ENCODE assay signal across 10 mouse cellular contexts in genomic region chrX:103744171-103745039, GRCm38 (mm10).
DNase-seq lines count a peak whose midpoint lies in the region; ATAC-seq and TF ChIP-seq lines count a peak whose summit lies in the region.
"Had no signal": no experiment of that assay in that cellular context is flagged by ENCODE, and none has a peak within 500 bp of the region (broad histone marks: within the 10 kb centered on the region; RNA-seq: fewer than 3 reads in every experiment).

No protein-coding gene starts in this region.

- H3K36me3 ChIP-seq in neural tube, embryonic 14.5 days (ENCODE audit: control insufficient read depth, insufficient read depth, low read length), result no peaks in the 10 kb centered on the region
- H3K36me3 ChIP-seq: liver, embryonic 12.5 days; stomach, embryonic 15.5 days had no signal

- H3K27me3 ChIP-seq in neural tube, embryonic 14.5 days (ENCODE audit: control insufficient read depth, insufficient read depth, low read length), result peaks cover 2% of the 10 kb centered on the region; the same call in 1 of the 2 replicates

- DNase-seq in embryo, embryonic 10 days (ENCODE audit: low spot score), result peak; percentile 59
- peak; percentile 38 to 70 for DNase-seq in frontal cortex, postnatal 10 days (ENCODE audit: low spot score in 2 of 2)
- peak; percentile 49 to 50 for DNase-seq in left cerebral cortex, adult 2 months (ENCODE audit: extremely low spot score in 1 of 2, low spot score in 2 of 2)
- no peak for DNase-seq in ovary, postnatal 14 days (ENCODE audit: low spot score)
- DNase-seq in adrenal gland, adult 8-10 months, result no peak
- no peak for DNase-seq in urinary bladder, postnatal 25 days (ENCODE audit: low spot score)
- no peak for DNase-seq in lung, postnatal 25 days (ENCODE audit: low spot score)

- H3K9me3 ChIP-seq in neural tube, embryonic 14.5 days (ENCODE audit: control insufficient read depth, low read length), result no peaks in the 10 kb centered on the region
- H3K9me3 ChIP-seq: liver, embryonic 12.5 days; stomach, embryonic 15.5 days had no signal

- no peak; the same call in 1 of the 2 replicates for TF ChIP-seq CTCF in left cerebral cortex, adult 2 months (IDR thresholded peaks at IDR 0.05)

- no peak overlapping the region for H3K4me3 ChIP-seq in left cerebral cortex, adult 2 months
- H3K4me3 ChIP-seq in neural tube, embryonic 14.5 days (ENCODE audit: low read depth, low read length), result no peak overlapping the region
- H3K4me3 ChIP-seq: liver, embryonic 12.5 days; stomach, embryonic 15.5 days had no signal

- peak overlapping the region; percentile 28 for H3K27ac ChIP-seq in left cerebral cortex, adult 2 months
- H3K27ac ChIP-seq in neural tube, embryonic 14.5 days (ENCODE audit: low read depth, low read length), result peak overlapping the region; percentile 53; the same call in 1 of the 2 replicates
- H3K27ac ChIP-seq: liver, embryonic 12.5 days; stomach, embryonic 15.5 days had no signal

- 0 out of 2 replicates have a peak, but pooled peaks cover 4% of the 10 kb centered on the region for H3K4me1 ChIP-seq in neural tube, embryonic 14.5 days (ENCODE audit: control insufficient read depth, insufficient read depth, low read length)
- H3K4me1 ChIP-seq: liver, embryonic 12.5 days; stomach, embryonic 15.5 days had no signal

- intact Hi-C loops in left cerebral cortex, adult 2 months (cut with DNase I), result no loop called here

- WGBS in neural tube, embryonic 14.5 days, result 23% methylated on average over 7 of the region's 7 CpGs

- no peak overlapping the region for H3K4me2 ChIP-seq in neural tube, embryonic 14.5 days (ENCODE audit: low read depth, low read length)
- H3K4me2 ChIP-seq: liver, embryonic 12.5 days; stomach, embryonic 15.5 days had no signal

- ATAC-seq in neural tube, embryonic 14.5 days (ENCODE audit: low read depth), result peak; percentile 96
- ATAC-seq: liver, embryonic 12.5 days had no signal

- H3K9ac ChIP-seq in neural tube, embryonic 14.5 days (replicated peaks; ENCODE audit: low read depth, low read length), result no peak overlapping the region
- H3K9ac ChIP-seq: liver, embryonic 12.5 days; stomach, embryonic 15.5 days had no signal

Comparison
In these comparisons a context has a peak if more than half of its experiments do, and no peak if none do; other contexts are left out.
1. DNase-seq: peak in embryo, embryonic 10 days (single experiment), frontal cortex, postnatal 10 days (2 of 2) and left cerebral cortex, adult 2 months (2 of 2); none in ovary, postnatal 14 days (single experiment), adrenal gland, adult 8-10 months (single experiment), urinary bladder, postnatal 25 days (single experiment) and lung, postnatal 25 days (single experiment).